Mouse (Mus musculus) right cerebral cortex, postnatal 36 days (tissue): ENCODE measurements around the gene Plxnd1.

Experiments used
- DNase-seq, 2 experiments: peaks; one replicate each; pipeline ENCODE4 v3.0.0; 2022; ENCODE audit warnings: low spot score in 2 of 2, mixed read lengths in 1 of 2

Gene Plxnd1

DNA sequence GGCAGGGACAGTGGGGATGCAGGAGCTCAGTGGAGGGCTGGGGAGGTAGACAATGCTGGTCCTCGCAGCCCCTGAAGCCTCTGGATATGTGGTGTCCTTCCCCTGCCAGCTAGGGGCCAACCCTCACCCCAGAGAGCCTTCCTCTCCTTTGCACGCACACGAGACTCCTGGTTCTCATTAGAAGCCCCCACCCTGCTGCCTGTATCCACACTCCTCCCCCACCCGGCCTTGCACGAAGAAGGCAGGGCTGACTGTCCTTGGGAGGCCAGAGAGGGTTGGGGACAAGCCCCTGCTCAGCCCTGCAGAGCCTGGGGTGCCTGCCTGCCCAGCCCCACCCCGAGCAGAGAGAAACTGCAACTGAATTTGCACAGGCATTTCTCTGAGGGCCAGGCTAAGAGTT lies 37.1 kb downstream of the Plxnd1 start:
- no peak for DNase-seq

DNA sequence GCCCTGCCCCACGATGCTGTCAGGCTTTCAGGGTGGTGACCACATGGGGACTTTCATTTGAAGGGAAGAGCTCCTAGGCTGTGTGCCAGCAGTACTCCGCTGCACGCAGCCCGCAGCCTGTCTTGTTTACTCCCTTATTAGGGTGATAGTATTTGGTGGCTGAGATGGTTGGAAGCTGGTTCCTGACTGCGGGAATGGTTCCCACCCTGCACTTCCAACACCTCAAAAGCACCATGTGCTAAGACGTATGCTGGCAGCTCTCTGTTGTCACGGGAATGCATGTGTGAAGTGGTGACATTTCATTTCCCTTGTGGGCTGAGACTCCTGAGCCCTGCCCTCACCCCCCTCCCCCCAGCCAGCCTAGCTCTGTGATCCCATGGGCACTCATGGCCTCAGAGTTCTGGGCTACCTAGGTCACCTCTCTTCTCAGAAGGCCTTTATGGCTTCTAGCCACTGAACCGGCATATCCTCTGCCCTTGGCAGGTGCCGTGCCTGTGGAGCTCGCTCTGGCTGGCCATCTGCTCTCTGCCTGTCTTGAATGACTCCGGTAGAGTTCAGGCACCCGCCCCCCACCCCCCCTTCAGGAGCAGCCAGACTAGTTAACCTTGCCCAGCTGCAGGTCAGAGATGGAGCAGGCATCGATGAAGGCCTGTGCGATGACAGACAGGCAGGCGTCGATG lies 37.7 kb downstream of the Plxnd1 start:
- no peak for DNase-seq

DNA sequence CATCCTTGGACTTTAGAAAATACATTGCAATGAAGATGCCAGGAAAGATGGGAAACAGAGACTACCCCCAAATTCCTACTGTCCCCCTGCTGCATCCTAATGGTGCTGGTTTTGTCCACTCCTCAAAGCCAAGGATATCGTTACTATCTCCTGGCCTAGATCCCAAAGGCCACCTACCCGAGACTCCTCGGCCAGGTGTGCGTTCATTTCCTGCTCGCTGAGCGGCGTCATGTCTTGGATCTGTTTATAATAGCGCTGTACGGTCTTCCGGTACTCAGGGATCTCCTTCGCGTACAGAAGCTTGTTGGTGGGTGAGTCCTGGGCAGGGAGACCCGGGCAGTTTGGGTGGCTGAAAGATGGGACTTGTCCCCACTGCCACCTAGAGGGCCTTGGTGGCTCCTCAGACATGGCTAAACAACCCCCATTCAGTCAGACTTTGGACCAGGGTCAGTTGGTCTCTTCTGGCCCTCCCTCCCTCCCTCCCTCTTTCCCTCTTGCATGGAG lies 38.3 kb downstream of the Plxnd1 start:
- no peak for DNase-seq

DNA sequence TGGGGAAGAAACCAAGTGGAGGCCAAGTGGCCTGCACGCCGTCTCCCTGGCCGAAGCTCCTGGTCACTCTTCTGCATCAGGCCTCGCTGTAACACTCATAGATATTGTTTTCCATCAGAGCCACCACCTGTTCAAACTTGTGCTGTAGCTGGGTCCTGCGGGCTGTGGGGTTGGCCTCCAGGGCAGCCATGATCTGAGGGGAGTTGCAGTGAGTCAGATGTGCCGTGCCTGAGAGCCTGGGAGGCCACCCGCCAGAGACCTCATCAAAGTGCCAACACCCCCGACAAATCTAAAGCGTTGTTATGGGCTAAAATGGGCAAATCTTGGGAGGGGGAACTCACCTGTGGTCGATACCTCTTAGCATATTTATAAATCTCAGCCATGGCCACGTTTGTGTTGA lies 39.1 kb downstream of the Plxnd1 start:
- no peak for DNase-seq

DNA sequence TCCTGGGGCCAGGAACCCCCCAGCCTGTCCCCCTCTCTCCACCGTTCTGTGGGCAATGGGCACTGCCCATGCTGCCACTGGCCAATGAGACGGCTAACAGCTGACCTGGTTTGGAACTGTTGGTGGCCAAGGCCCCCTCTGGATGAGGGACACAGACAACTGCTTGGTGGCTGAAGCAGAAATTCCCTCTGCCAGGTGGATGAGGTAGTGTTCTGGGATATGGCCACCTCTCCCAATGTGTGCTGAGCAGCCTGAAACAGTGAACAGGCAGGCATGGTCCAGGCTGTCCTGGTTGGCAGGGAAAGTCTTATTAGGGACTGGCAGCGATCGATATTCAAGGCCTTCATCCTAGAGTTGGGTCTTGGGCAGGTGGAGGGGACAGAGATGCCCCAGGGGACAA lies 39.6 kb downstream of the Plxnd1 start:
- no peak for DNase-seq

DNA sequence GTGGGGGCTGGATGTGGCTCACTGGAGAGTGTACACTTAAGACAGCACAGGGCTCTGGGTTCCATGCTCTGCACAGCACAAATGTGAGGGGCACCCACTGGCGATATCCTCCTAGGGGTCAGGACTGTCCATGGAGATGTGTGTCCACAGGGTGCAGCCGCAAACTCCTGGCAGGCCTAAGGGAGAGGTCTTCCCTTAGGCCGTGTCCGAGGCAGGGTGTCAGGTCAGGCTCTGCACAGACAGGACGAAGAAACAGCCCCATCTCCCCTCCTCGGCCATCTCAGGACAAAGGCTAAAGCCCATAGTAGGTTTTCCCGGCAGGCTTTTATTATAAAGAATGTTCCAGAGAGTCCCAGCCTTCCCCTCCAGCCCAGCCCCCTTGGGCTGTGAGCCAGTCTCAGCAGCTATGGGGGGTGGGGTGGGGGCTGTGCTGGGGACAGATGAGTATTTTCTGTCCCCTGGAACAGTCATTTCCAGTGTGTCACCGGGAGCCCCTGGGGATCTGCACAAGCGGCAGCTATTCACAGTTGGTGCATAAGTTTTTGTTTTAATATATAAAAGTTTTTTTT lies 40.2 kb downstream of the Plxnd1 start:
- DNase-seq: no peak

DNA sequence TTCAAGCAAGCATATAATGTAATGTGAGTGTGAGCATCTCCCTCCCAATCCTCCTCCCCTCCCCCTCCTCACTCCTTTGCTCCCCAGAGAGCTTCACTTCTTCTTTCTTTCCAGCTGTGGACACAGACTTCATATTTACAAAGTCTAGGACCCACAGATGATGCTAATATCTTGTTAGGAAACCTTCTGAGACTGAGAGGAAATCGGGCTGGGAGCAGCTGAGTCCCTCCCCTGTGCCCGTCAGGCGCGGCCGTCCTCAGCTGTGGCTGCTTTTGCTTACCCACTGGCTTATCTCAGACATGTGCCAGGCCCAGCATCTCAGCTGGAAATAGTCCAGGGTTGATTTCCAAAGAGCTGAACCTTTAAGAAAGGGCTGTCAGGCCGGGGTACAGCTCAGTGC lies 48.4 kb downstream of the Plxnd1 start:
- no peak for DNase-seq

DNA sequence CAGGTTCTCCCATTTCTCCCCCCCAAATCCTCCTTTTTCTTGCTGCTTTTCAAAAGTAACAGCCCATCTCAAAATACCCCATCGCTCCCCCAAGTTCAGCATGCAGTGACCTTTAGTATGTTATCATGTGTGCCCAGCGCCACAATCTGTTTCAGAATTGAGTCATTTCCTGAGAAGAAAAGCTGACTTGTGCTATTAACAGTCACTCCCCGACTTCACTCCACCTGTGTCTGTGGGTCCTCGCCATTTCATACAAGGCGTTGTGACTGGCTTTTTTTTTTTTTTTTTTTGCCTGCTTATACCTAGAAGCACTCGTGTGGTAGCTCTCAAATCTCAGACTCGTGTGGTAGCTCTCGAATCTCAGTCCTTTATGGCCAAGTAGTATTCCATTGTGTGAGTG lies 49.2 kb downstream of the Plxnd1 start:
- no peak for DNase-seq

DNA sequence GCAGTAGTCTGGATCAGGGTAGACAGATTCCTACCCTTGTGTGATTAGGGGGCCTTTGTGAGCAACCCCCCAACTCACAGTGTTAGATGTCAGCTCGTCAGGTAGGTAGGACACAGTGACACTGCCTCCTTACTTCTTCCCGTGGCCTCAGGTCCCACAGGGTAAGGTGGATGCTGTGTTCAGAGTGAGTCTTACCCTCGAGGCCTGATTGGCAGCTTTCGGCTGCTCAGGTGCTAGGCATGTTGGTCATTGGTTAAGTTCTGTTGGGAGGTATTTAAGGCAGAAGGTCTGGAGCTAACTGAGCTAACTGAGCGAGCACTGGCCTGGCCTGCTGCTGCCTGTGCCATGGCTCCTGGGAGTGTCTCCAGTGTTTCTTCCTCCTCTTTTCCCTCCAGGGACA lies 50.2 kb downstream of the Plxnd1 start, which contains the start of gene H1foo:
Gene H1foo, plus strand, starts transcription at position 301 of the 400 bp plus-strand sequence.
- no peak for DNase-seq

DNA sequence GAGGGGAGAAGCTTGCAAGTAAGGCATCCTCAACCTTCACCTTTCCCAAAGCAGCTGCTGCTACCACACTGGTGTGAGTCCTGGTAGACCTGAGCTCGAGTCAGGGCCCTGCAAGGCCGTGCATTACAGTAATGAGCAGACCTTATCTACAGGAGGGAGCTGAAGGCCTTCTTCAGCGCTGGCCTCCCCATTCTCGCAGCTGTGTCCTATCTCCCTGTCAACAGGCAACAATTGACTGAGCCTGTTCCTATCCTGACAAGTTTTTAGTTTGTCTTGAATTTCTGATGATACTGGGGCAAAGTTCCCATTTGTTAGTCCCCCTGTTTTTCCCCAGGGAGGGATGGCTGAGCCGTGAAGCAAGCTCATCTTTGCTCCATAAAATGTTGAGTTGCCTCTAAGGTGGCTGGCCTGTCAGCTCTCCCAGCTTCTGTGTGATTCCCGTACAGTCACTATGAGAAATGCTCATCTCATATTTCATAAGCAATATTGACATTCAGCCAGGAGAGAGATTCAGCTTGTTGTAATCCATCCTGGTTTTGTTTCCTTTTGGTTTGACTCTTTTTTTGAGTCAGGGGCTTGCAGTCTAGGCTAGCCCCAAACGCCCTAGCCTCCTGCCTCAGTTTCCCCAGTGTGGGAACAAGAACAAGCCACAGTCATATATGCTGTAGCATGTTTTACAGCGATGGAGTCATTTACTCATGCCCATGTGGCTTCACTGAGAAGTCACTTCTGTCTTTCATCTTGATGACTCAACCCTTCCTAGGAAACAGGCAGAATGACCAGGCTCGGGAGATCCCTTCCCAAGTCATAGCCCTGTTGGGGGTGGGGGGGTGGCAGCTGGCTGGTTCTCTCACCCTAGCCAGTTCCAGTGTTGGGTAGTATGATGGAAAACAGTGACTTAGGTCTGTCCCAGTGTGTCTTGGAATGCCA lies 51.0 kb downstream of the Plxnd1 start:
- DNase-seq: no peak

DNA sequence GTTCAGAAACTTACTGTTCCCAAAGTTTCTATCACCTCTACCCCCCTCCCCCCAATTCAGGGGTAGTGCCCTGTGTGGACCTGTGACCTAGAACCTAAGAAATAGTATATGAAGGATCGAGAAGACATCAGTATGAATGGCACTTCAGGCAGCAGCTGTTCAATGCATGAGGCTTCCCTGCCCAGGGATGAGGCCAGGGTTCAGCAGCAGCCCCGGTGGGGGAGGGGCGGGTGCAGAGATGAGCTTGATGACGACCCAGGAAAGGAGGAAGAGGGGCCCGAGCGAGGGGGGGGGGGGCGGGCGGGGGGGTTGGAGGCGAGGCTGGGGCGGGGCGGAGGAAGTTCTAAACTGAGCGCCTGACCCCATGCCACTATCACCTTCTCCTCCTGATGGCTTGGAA lies 53.7 kb downstream of the Plxnd1 start:
- DNase-seq: no peak

DNA sequence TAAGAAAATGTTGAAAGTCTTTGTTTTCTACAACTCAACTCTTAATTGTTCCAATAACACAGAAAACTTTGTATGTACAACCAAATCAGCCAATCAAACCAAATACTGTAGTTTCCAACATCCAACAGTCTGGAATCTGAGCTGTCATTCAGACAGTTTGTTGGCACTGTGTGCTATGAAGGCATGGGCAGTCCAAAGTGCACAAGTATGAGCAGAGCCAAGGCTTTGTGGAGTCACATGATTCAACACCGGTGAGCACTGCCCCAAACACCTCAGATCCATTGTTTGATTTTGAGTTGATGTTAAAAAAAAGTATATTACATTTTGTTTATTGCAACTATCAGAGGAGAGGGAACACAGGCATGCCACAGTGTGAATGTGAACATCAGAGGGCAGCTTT lies 54.2 kb downstream of the Plxnd1 start:
- no peak for DNase-seq

DNA sequence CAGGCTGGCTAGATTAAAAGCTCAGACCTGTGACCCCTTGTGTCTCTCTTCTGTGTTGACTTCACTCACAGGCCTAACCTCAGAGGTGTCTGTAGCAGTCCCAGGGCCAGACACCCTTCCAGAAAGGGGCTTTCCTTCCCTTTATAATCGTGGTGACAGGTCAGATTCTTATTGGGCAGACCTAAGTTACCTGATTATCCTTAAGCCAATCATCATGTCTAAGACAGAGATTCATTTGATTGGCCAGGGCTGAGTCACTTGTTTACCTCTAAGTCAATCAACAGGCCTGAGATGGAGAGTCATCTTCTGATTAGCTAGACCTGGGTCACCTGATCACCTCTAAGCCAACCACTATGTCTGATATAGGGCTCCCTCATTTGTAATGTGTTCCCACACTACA lies 56.0 kb downstream of the Plxnd1 start:
- DNase-seq: no peak

DNA sequence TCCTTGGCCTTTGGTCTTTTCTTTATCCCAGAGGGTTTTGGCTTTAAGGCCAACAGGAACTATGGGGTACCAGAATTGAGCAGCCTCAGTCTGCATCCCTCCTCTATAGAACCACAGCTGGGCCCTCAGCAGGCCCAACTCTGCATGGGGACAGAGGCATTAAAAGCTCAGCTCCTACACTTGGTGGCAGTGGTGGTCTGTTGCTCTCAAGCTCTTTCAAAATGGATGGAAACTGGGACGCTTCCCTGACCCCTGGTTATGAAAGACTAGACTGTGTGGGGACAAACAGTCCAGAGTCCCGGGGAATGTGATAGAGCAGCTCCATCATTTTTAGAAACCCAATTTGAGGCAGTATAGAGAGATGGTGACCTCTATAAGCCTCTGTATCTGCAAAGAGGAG lies 56.8 kb downstream of the Plxnd1 start:
- no peak for DNase-seq

DNA sequence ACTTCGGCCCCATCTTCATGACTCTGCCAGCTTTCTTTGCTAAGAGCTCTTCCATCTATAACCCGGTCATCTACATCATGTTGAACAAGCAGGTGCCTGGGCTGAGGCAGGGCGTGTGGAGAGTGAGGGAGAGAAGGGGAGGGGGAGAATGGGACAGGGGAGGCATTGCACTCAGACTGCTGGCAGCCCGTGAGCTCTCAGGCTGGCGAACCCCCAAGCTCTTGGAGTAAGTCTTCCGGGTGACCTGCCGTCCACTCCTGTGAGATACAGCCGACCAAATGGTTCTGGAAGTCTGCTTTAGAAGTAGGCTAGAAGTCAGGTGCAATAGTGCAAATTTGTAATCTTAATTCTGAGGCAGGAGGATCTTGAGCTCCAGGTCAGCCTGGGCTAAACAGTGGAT lies 59.3 kb downstream of the Plxnd1 start:
- DNase-seq: no peak

DNA sequence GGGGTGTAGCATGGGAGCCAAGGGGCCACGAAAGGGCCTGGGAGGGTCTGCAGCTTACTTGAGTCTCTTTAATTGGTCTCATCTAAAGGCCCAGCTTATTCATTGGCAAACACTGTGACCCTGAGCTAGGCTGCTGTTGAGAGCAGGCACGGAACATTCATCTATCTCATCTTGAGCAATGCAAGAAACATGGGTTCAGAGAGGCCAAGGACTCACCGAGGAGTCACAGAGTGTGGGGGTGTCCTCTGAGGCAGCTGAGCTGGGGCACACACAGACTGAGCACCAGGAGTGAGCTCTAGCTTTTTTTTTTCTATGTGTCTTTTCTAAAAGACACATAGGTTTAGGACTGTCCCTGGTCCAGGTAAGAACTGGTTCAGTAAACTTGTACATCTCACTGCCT lies 62.4 kb downstream of the Plxnd1 start:
- no peak for DNase-seq

DNA sequence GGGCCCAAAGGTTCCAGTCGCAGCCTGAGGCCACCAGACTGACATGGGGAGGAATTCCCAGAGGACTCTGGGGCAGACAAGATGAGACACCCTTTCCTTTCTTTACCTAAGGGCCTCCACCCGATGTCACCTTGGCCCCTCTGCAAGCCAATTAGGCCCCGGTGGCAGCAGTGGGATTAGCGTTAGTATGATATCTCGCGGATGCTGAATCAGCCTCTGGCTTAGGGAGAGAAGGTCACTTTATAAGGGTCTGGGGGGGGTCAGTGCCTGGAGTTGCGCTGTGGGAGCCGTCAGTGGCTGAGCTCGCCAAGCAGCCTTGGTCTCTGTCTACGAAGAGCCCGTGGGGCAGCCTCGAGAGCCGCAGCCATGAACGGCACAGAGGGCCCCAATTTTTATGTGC lies 63.2 kb downstream of the Plxnd1 start, which contains the start of gene Rho:
Gene Rho, plus strand, starts transcription at position 110 of the 400 bp plus-strand sequence.
- DNase-seq: no peak

DNA sequence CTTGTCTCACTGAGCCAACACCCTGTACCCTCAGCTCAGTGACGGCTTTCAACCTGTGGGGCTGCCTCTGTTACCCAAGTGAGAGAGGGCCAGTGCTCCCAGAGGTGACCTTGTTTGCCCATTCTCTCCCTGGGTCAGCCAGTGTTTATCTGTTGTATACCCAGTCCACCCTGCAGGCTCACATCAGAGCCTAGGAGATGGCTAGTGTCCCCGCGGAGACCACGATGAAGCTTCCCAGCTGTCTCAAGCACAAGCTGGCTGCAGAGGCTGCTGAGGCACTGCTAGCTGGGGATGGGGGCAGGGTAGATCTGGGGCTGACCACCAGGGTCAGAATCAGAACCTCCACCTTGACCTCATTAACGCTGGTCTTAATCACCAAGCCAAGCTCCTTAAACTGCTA lies 64.8 kb downstream of the Plxnd1 start:
- no peak for DNase-seq

DNA sequence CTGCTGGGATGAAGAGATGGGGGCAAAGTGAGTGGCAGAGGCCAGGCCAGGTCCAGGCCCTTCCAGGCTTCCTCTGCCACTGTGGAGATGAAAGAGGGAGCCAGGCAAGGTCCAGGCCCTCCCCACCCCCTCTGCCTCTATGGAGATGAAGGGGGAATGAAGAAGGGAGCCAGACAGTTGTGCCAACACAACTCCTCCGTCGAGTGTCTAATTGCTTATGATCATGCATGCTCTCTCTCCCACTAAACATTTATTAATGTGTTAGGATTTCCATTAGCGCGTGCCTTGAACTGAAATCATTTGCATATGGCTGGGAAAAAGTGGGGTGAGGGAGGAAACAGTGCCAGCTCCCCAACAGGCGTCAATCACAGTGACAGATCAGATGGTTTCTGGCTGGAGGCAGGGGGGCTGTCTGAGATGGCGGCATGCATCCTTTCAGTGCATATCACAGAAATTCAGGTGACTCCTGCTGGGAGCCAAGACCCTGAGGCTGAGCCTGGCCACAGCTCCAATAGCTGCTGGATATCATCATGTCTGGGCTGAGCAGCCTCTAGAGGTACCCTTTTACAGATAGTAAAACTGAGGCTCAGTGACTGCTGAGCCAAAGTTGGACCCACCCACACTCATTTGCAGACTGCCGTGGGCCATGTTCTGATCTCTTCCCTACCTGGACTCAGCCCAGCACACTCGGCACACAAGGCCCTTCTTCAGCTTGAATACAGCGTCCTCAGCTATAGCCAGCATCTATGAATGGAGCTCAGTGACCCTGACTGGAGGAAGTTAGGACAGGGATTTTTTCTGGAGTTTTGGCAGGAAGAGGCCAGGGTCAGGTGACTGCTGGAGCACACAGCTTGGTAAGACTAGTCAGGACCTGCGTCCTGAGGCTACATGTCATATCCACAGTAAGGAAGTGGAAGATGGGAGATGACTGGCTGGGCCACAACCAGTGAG lies 67.2 kb downstream of the Plxnd1 start:
- no peak for DNase-seq

DNA sequence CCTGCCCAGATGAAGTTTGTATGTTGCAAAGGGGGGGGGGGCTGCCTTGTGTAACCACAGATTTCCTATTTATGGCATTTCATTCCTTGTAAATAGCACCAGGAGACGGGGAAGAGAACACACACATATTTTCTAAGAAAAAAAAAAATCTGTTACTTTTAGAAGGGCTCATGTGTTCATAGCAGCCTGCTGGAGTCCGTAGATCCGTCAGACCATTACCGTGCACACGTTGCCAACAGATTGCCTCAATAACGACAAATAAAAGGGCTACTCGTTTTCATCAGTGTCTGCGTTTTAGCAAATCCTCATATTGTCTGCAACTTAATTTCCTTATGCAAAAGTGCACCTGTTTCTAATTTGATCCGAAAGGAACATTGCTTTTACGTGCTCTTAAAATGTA lies 68.4 kb downstream of the Plxnd1 start:
- DNase-seq: no peak

DNA sequence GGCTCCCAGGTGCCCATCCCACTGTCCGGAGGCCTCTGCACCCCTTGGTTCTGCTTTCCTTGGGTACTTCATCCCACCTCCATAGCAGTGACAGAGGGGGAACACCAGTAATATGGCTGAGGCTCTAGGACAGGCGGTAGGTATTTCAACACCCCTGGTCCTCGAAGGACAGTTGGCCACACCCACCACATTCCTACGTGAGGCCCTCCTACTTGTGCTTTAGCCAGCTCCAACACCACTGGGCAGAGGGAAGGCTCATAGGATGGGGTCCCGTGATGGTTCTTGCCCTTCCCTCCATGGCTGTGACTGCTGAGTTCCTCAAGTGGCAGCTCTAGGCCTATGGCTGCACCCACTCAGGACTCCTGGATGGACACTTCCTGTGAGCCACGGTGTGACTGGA lies 70.0 kb downstream of the Plxnd1 start:
- no peak for DNase-seq
